Mouse (Mus musculus) testis, adult 2 months (tissue): Measurements from ENCODE around the gene Nrros.
"Not testable (repeated sequence)": the region's sequence is repeated elsewhere in the genome, so short reads cannot be mapped to it uniquely, and the experiment has no call there.

Source experiments
- CTCF ChIP-seq: fragments of 200-500 bp; IDR thresholded peaks from 2 replicates; pipeline ENCODE4 v1.5.1; 2012; ENCODE audit warnings: low read depth, mild to moderate bottlenecking, inconsistent platforms, low read length, moderate library complexity; ENCODE audit not compliant: control insufficient read depth, insufficient read depth, insufficient replicate concordance
- POLR2A ChIP-seq: fragments of 200-500 bp; IDR thresholded peaks from 2 replicates; pipeline ENCODE4 v1.6.1; 2012; ENCODE audit warnings: low read depth, mild to moderate bottlenecking, inconsistent platforms, low read length, moderate library complexity; ENCODE audit not compliant: control insufficient read depth

GRCm38 (mm10) chr16:32097757-32098156 is 67.6 kb downstream of the Nrros start:
- TF ChIP-seq CTCF, POLR2A: not testable (repeated sequence)
